Mouse (Mus musculus) C2C12 (cell line): ENCODE data around the gene Kcnk13. TPM values are rescaled to one million over a fixed set of nuclear protein-coding genes. Genes with fewer than 3 reads are reported as not detected.

Experiments used
- H3K27me3 ChIP-seq: one replicate; pipeline ENCODE4 v1.6.1; 2011; ENCODE audit not compliant: control insufficient read depth, insufficient read depth, insufficient read length
- H3K36me3 ChIP-seq: one replicate; pipeline ENCODE4 v1.6.1; 2011; ENCODE audit not compliant: control insufficient read depth, insufficient read depth
- H3K4me3 ChIP-seq: one replicate; pipeline ENCODE4 v1.5.1; 2011; ENCODE audit warnings: mild to moderate bottlenecking, control low read depth; ENCODE audit not compliant: poor library complexity, insufficient read depth, severe bottlenecking
- H3K79me2 ChIP-seq: one replicate; pipeline ENCODE4 v1.6.1; 2011; ENCODE audit not compliant: control insufficient read depth, insufficient read depth
- H3K79me3 ChIP-seq: one replicate; pipeline ENCODE4 v1.6.1; 2011; ENCODE audit warnings: low read depth, control low read depth
- H3ac ChIP-seq: one replicate; pipeline ENCODE3; 2011; ENCODE audit warnings: low read depth; ENCODE audit not compliant: control insufficient read depth, insufficient read length
- CEBPB ChIP-seq: IDR thresholded peaks from one replicate; pipeline ENCODE4 v1.6.1; 2011; ENCODE audit warnings: low read depth, mild to moderate bottlenecking, control low read depth, moderate library complexity
- CTCF ChIP-seq: IDR thresholded peaks from one replicate; pipeline ENCODE4 v1.5.1; 2011; ENCODE audit not compliant: control insufficient read depth, insufficient read depth, insufficient read length
- FOSL1 ChIP-seq: IDR thresholded peaks from one replicate; pipeline ENCODE4 v1.8.0; 2011; ENCODE audit warnings: mild to moderate bottlenecking, low read length; ENCODE audit not compliant: poor library complexity, insufficient read depth, severe bottlenecking
- MAX ChIP-seq: IDR thresholded peaks from one replicate; pipeline ENCODE4 v1.6.1; 2011; ENCODE audit warnings: mild to moderate bottlenecking, control low read depth
- MYOD1 ChIP-seq: IDR thresholded peaks from one replicate; pipeline ENCODE4 v1.6.1; 2011; ENCODE audit warnings: low read depth; ENCODE audit not compliant: control insufficient read depth, insufficient read length
- MYOG ChIP-seq: IDR thresholded peaks from one replicate; pipeline ENCODE4 v1.6.1; 2011; ENCODE audit not compliant: control insufficient read depth, insufficient read length; ENCODE audit errors: extremely low read depth
- USF1 ChIP-seq: IDR thresholded peaks from one replicate; pipeline ENCODE4 v1.6.1; 2011; ENCODE audit warnings: low read depth, mild to moderate bottlenecking, control low read depth, moderate library complexity
- polyA plus RNA-seq: library from polyadenylated mRNA; unstranded; fragments of >200 nt; fragmentation: generic; extraction: Trizol; gene quantifications from one replicate; pipeline ENCODE4 v1.2.1, GENCODE M21; 2012; ENCODE audit warnings: missing spikeins

Kcnk13 gene
- polyA plus RNA-seq, 1 experiment, result not detected

DNA sequence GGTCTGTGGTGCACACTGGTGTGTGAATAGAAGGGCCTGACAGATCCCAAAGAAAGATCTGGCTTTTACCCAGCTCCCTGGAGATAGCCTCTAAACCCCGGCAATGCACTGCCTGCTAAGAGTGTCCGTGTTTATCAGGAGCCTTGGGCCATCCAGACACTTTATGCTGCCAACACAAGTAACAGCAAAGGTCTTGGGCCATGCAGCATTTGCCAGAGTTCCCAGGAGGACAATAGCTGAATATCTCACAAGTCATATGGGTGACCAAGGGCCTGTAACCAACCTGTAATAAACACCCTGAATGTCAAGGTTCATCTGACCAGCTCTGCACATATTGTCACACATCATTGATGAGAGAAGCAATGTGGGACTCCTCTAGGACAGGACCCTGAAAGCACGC, 123.7 kb downstream of the Kcnk13 start:
- Histone ChIP-seq H3K79me3 (no peaks in the 10 kb centered on the region), H3ac (no peak overlapping the region), H3K27me3 (peaks cover 41% of the 10 kb centered on the region), H3K36me3 (no peaks in the 10 kb centered on the region), H3K4me3 (no peak overlapping the region), H3K79me2 (no peaks in the 10 kb centered on the region)
- TF ChIP-seq USF1, result no peak
- TF ChIP-seq MYOD1, result no peak
- no peak for TF ChIP-seq CTCF
- TF ChIP-seq MAX, result no peak
- no peak for TF ChIP-seq CEBPB
- TF ChIP-seq FOSL1, result no peak
- TF ChIP-seq MYOG, result no peak

DNA sequence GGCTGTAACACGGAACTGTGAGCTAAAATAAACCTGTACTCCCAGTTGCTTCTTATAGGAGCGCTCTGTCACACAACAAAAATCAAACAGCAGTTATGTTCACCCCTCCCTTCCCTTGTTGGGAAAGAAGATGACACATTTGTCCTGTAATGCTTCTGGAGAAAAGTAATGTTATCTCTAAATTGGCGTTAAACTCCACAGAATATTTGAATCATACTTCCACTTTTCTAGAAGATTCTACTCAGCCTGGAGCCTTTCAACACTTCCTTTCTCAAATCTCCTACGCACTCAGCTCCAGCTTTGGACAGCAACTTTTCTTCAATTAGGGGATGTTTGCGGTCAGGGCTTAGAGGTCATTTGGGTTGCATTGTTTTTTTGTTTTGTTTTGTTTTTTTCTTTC, 125.0 kb downstream of the Kcnk13 start:
- H3K4me3 ChIP-seq, result no peak overlapping the region
- no peaks in the 10 kb centered on the region for H3K79me3 ChIP-seq
- H3K36me3 ChIP-seq, result no peaks in the 10 kb centered on the region
- H3ac ChIP-seq, result no peak overlapping the region
- TF ChIP-seq MYOD1 (no peak), USF1 (no peak), FOSL1 (no peak), CTCF (no peak), MYOG (no peak), MAX (no peak), CEBPB (no peak)
- no peaks in the 10 kb centered on the region for H3K79me2 ChIP-seq
- peaks cover 45% of the 10 kb centered on the region for H3K27me3 ChIP-seq

DNA sequence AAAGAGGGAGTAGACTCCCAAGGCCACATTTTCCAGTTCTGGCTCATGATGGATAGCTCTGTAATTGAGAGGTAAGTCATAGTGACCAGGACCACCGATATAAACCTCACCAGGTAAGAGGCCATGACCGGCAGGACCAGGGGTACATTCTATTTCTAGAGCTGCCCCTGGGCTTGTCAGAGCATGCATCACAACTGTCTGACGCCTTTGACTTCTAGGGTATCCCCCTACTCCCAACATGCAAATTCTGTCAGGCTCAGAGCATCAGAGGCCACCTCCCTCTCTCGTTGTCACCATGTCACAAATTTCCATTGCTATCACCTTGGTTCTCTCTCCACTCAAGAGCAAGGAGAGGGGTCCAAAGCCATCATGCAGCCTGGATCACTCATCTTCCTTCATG, 126.5 kb downstream of the Kcnk13 start:
- no peak overlapping the region for H3K4me3 ChIP-seq
- no peaks in the 10 kb centered on the region for H3K79me2 ChIP-seq
- H3ac ChIP-seq, result no peak overlapping the region
- no peaks in the 10 kb centered on the region for H3K36me3 ChIP-seq
- H3K79me3 ChIP-seq, result no peaks in the 10 kb centered on the region
- peaks cover 42% of the 10 kb centered on the region for H3K27me3 ChIP-seq
- TF ChIP-seq MAX (no peak), CEBPB (no peak), USF1 (no peak), FOSL1 (no peak), MYOD1 (no peak), MYOG (no peak), CTCF (no peak)

- Histone ChIP-seq H3K79me3 (no peaks in the 10 kb centered on the region), H3K27me3 (peaks cover 26% of the 10 kb centered on the region), H3K36me3 (no peaks in the 10 kb centered on the region), H3ac (no peak overlapping the region), H3K79me2 (no peaks in the 10 kb centered on the region), H3K4me3 (no peak overlapping the region)
- TF ChIP-seq MYOG, result no peak
- TF ChIP-seq CEBPB, result no peak
- no peak for TF ChIP-seq MAX
- no peak for TF ChIP-seq USF1
- TF ChIP-seq MYOD1, result no peak
- no peak for TF ChIP-seq FOSL1
- no peak for TF ChIP-seq CTCF
Observed at GRCm38 (mm10) chr12:100093046-100093445, 128.7 kb downstream of the Kcnk13 start.

- peaks cover 8% of the 10 kb centered on the region for H3K27me3 ChIP-seq
- no peaks in the 10 kb centered on the region for H3K79me2 ChIP-seq
- H3K79me3 ChIP-seq, result no peaks in the 10 kb centered on the region
- H3ac ChIP-seq, result no peak overlapping the region
- H3K4me3 ChIP-seq, result no peak overlapping the region
- H3K36me3 ChIP-seq, result no peaks in the 10 kb centered on the region
- TF ChIP-seq CEBPB (no peak), MYOG (no peak), FOSL1 (no peak), MYOD1 (no peak), MAX (no peak), CTCF (no peak), USF1 (no peak)
Observed at GRCm38 (mm10) chr12:100099971-100100706, 135.8 kb downstream of the Kcnk13 start.

GRCm38 (mm10) chr12:100100707-100101030, 136.4 kb downstream of the Kcnk13 start:
- no peak overlapping the region for H3K4me3 ChIP-seq
- TF ChIP-seq CEBPB (no peak), FOSL1 (no peak), MYOD1 (no peak), MAX (no peak), MYOG (no peak), CTCF (no peak), USF1 (no peak)
- H3K27me3 ChIP-seq, result peaks cover 8% of the 10 kb centered on the region

More at GRCm38 (mm10) chr12:100100707-100101030, 136.4 kb downstream of the Kcnk13 start:
- Histone ChIP-seq H3K79me3 (no peaks in the 10 kb centered on the region), H3K79me2 (no peaks in the 10 kb centered on the region), H3ac (no peak overlapping the region), H3K36me3 (no peaks in the 10 kb centered on the region)
